Mouse (Mus musculus) CH12.LX (cell line): ENCODE measurements around the gene Etv6.

Source experiments
- CHD2 ChIP-seq: IDR thresholded peaks from 2 replicates; pipeline ENCODE4 v1.6.1; 2011; ENCODE audit warnings: low read length, improper control_type of control experiment
- CTCF ChIP-seq, 2 experiments: IDR thresholded peaks in 1 of 2; conservative IDR thresholded peaks in 1 of 2; 2 replicates each; pipeline ENCODE4 v1.5.1; 2011 to 2012; ENCODE audit warnings: low read depth in 2 of 2, low read length in 2 of 2, improper control_type of control experiment in 1 of 2, inconsistent platforms in 1 of 2, mild to moderate bottlenecking in 1 of 2, moderate library complexity in 1 of 2
- HCFC1 ChIP-seq: IDR thresholded peaks from 2 replicates; pipeline ENCODE4 v1.6.1; 2012; ENCODE audit warnings: low read depth, mild to moderate bottlenecking, inconsistent platforms, low read length, improper control_type of control experiment
- NRF1 ChIP-seq: IDR thresholded peaks from 2 replicates; pipeline ENCODE4 v1.6.1; 2014; ENCODE audit warnings: low read depth, mild to moderate bottlenecking, inconsistent platforms, low read length, improper control_type of control experiment, moderate library complexity
- POLR2A ChIP-seq: IDR thresholded peaks from 2 replicates; pipeline ENCODE4 v1.6.1; 2011; ENCODE audit warnings: low read depth, mild to moderate bottlenecking, improper control_type of control experiment, low read length
- POLR2AphosphoS2 ChIP-seq: IDR thresholded peaks from 2 replicates; pipeline ENCODE4 v1.6.1; 2011; ENCODE audit warnings: low read depth, low read length, improper control_type of control experiment
- RAD21 ChIP-seq: IDR thresholded peaks from 2 replicates; pipeline ENCODE4 v1.6.1; 2011; ENCODE audit warnings: low read depth, mild to moderate bottlenecking, low read length, improper control_type of control experiment, moderate library complexity
- ZC3H11A ChIP-seq: IDR thresholded peaks from 2 replicates; pipeline ENCODE4 v1.6.1; 2012; ENCODE audit warnings: low read depth, mild to moderate bottlenecking, inconsistent platforms, low read length, improper control_type of control experiment
- ZKSCAN1 ChIP-seq: IDR thresholded peaks from 2 replicates; pipeline ENCODE4 v1.6.1; 2012; ENCODE audit warnings: low read depth, inconsistent platforms, low read length, improper control_type of control experiment, borderline replicate concordance
- ZNF384 ChIP-seq: IDR thresholded peaks from 2 replicates; pipeline ENCODE4 v1.6.1; 2012; ENCODE audit warnings: low read depth, low read length, improper control_type of control experiment, inconsistent platforms

DNA sequence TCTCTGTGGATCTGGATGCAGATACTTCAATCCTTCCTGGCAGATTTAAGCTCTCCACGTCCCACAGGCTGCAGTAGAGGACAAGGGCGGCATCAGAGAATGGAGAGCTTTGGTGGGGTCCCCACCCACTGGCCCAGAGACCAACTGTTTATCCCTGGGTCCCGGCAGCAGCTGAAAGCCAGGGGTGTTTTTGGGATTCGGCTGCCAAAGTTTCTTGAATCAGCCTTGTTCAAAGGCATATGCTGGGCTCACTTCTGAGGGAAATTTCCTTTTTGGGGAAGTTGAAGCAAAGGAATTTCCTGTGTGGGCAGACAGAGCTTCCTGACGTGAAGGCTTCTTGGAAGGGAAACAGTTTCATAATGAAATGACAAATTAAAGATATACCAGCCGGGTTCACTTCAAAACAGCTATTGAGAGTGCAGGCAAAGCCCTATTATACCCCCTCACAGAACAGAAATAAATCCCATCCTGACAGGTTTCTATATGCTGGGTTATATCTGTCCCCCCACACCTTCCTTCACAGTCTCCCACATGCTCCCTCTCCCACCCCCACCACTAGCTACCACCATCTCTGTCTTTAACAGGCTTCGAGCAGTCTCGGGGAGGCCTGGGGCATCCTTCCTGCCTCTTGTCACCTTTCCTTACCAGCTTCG is 116.5 kb downstream of the Etv6 start:
- TF ChIP-seq NRF1 (no peak), POLR2A (no peak), ZKSCAN1 (no peak), CTCF (conservative IDR thresholded peaks at IDR 0.05 in 1 of 2, IDR thresholded peaks at IDR 0.05 in 1 of 2; ENCODE audit: low read depth in 2 of 2, low read length in 2 of 2) (no peak), POLR2AphosphoS2 (no peak), ZNF384 (no peak), HCFC1 (no peak), CHD2 (no peak), RAD21 (no peak), ZC3H11A (no peak)
